Mouse (Mus musculus) heart, adult 2 months (tissue): ENCODE measurements around the gene Polr3h. TPM values are rescaled to one million over a fixed set of nuclear protein-coding genes. Genes with fewer than 3 reads are reported as not detected.

ENCODE experiments used
- DNase-seq, 2 experiments: peaks; one replicate each; pipeline ENCODE4 v3.0.0; 2021
- H3K27ac ChIP-seq: fragments of 200-600 bp; 2 replicates; pipeline ENCODE4 v1.8.1; 2022
- H3K27me3 ChIP-seq: fragments of 200-500 bp; 2 replicates; pipeline ENCODE4 v1.6.1; 2012; ENCODE audit warnings: mild to moderate bottlenecking, low read length, inconsistent platforms, mixed read lengths; ENCODE audit not compliant: control insufficient read depth, insufficient read depth
- H3K36me3 ChIP-seq: fragments of 200-500 bp; 2 replicates; pipeline ENCODE4 v1.6.1; 2012; ENCODE audit warnings: low read length, inconsistent platforms; ENCODE audit not compliant: control insufficient read depth, insufficient read depth
- H3K4me1 ChIP-seq: fragments of 200-500 bp; 2 replicates; pipeline ENCODE4 v1.6.1; 2011; ENCODE audit warnings: low read length; ENCODE audit not compliant: control insufficient read depth, insufficient read depth
- H3K4me3 ChIP-seq: fragments of 200-600 bp; 2 replicates; pipeline ENCODE4 v1.8.1; 2022
- H3K79me2 ChIP-seq: fragments of 200-500 bp; replicated peaks from 2 replicates; pipeline ENCODE4 v1.6.1; 2012; ENCODE audit warnings: mild to moderate bottlenecking, inconsistent platforms, low read length, moderate library complexity, mixed read lengths; ENCODE audit not compliant: control insufficient read depth, insufficient read depth
- H3K9ac ChIP-seq: fragments of 200-500 bp; 2 replicates; pipeline ENCODE4 v1.6.1; 2012; ENCODE audit warnings: low read depth, mild to moderate bottlenecking, control low read depth, inconsistent platforms, low read length, mixed read lengths
- CTCF ChIP-seq: fragments of 200-600 bp; IDR thresholded peaks from 2 replicates; pipeline ENCODE4 v1.8.1; 2022; ENCODE audit warnings: antibody characterized with exemption, mild to moderate bottlenecking, moderate library complexity
- EP300 ChIP-seq: fragments of 200-500 bp; IDR thresholded peaks from 2 replicates; pipeline ENCODE4 v1.6.1; 2011; ENCODE audit warnings: low read depth, low read length, control low read depth; ENCODE audit not compliant: insufficient read depth
- POLR2A ChIP-seq: fragments of 200-500 bp; IDR thresholded peaks from 2 replicates; pipeline ENCODE4 v1.6.1; 2011; ENCODE audit warnings: mild to moderate bottlenecking, low read depth, low read length, control low read depth; ENCODE audit not compliant: insufficient read depth
- WGBS: fragments of 180-500 bp; shearing (Covaris S2); methylation state at CpG from one replicate; pipeline ENCODE4 v1.1.7; 2018; 5-methylcytosine and 5-hydroxymethylcytosine counted together
- intact Hi-C: fragments of 180-260 bp; cut with DNase I; formaldehyde crosslinking; loops from one replicate; pipeline ENCODE4 v1.15.1; 2025
- polyA plus RNA-seq: library from polyadenylated mRNA; depleted of rRNA; stranded (reverse); fragments of >200 nt; gene quantifications from 2 replicates; pipeline ENCODE4 v1.2.3, GENCODE M21; 2012
- total RNA-seq, 2 experiments: library from RNA; stranded (reverse); gene quantifications; 2 replicates each; pipeline ENCODE4 v1.2.3; 2021

Gene Polr3h
- total and polyA plus RNA-seq, 3 experiments, result 5.9 to 8.1 (median 7.2) TPM

- intact Hi-C loops, result no loop called here
- no peaks in the 10 kb centered on the region for H3K27me3 ChIP-seq
- 87% methylated on average over 5 of the region's 5 CpGs for WGBS
These were observed 41.8 kb upstream of the Polr3h start for GRCm38 (mm10) chr15:81967821-81968220.

GRCm38 (mm10) chr15:81966062-81966829 lies 40.2 kb upstream of the Polr3h start:
- DNase-seq, result no peak

More at GRCm38 (mm10) chr15:81967821-81968220, 41.8 kb upstream of the Polr3h start:
- DNase-seq, result no peak
- no peaks in the 10 kb centered on the region for H3K4me1 ChIP-seq
- no peak overlapping the region for H3K27ac ChIP-seq
- no peaks in the 10 kb centered on the region for H3K36me3 ChIP-seq
- H3K4me3 ChIP-seq, result no peak overlapping the region
- TF ChIP-seq EP300, result no peak
- TF ChIP-seq CTCF, result no peak
- no peak for TF ChIP-seq POLR2A
- H3K79me2 ChIP-seq, result no peaks in the 10 kb centered on the region
- H3K9ac ChIP-seq, result no peak overlapping the region

GRCm38 (mm10) chr15:81964980-81965545 lies 39.0 kb upstream of the Polr3h start:
- WGBS, result 44% methylated on average over 4 of the region's 4 CpGs
- Histone ChIP-seq H3K27ac (no peak overlapping the region), H3K4me1 (no peaks in the 10 kb centered on the region), H3K4me3 (no peak overlapping the region), H3K79me2 (no peaks in the 10 kb centered on the region), H3K27me3 (no peaks in the 10 kb centered on the region), H3K9ac (no peak overlapping the region), H3K36me3 (no peaks in the 10 kb centered on the region)
- no peak for DNase-seq
- intact Hi-C loops, result no loop called here
- TF ChIP-seq POLR2A (no peak), EP300 (no peak), CTCF (no peak)

More at GRCm38 (mm10) chr15:81966062-81966829, 40.2 kb upstream of the Polr3h start:
- Histone ChIP-seq H3K79me2 (no peaks in the 10 kb centered on the region), H3K36me3 (no peaks in the 10 kb centered on the region), H3K4me1 (no peaks in the 10 kb centered on the region), H3K27me3 (no peaks in the 10 kb centered on the region), H3K4me3 (no peak overlapping the region), H3K27ac (no peak overlapping the region), H3K9ac (no peak overlapping the region)
- WGBS, result 72% methylated on average over 14 of the region's 14 CpGs
- intact Hi-C loops, result no loop called here
- TF ChIP-seq POLR2A (no peak), EP300 (no peak), CTCF (no peak)

GRCm38 (mm10) chr15:81964262-81964661 lies 38.2 kb upstream of the Polr3h start:
- Histone ChIP-seq H3K4me3 (no peak overlapping the region), H3K27me3 (no peaks in the 10 kb centered on the region), H3K36me3 (no peaks in the 10 kb centered on the region), H3K27ac (no peak overlapping the region), H3K4me1 (no peaks in the 10 kb centered on the region; the same call in 1 of the 2 replicates), H3K79me2 (no peaks in the 10 kb centered on the region), H3K9ac (no peak overlapping the region)
- intact Hi-C loops, result no loop called here
- DNase-seq, result no peak
- no peak for TF ChIP-seq POLR2A
- WGBS, result 42% methylated on average over 1 of the region's 1 CpGs

GRCm38 (mm10) chr15:81961078-81961451 lies 35.0 kb upstream of the Polr3h start:
- no peaks in the 10 kb centered on the region for H3K36me3 ChIP-seq
- no peak overlapping the region for H3K9ac ChIP-seq
- DNase-seq, result no peak
- H3K79me2 ChIP-seq, result no peaks in the 10 kb centered on the region
- 2% methylated on average over 7 of the region's 8 CpGs for WGBS
- H3K27me3 ChIP-seq, result no peaks in the 10 kb centered on the region
- H3K4me1 ChIP-seq, result no peaks in the 10 kb centered on the region; the same call in 1 of the 2 replicates
- intact Hi-C loops, result loop anchor here (2.0 kb wide), 1 partner anchor 80 kb away; no protein-coding TSS in a partner anchor
- peak overlapping the region; percentile 90 for H3K4me3 ChIP-seq
- peak overlapping the region; percentile 48 for H3K27ac ChIP-seq
- TF ChIP-seq CTCF (no peak), POLR2A (no peak), EP300 (no peak)
